Mouse (Mus musculus) G1E (cell line): ENCODE results near the gene Tmprss11f.

Experiments used
- CTCF ChIP-seq: IDR thresholded peaks from 2 replicates; pipeline ENCODE4 v1.5.1; 2012; ENCODE audit warnings: low read depth, low read length, inconsistent platforms, mixed read lengths
- GATA1 ChIP-seq: IDR thresholded peaks from 2 replicates; pipeline ENCODE4 v1.6.1; 2012; ENCODE audit warnings: borderline replicate concordance, low read length, inconsistent platforms, mixed read lengths
- POLR2AphosphoS5 ChIP-seq: IDR thresholded peaks from 2 replicates; pipeline ENCODE4 v1.6.1; 2012; ENCODE audit warnings: low read depth, low read length, inconsistent platforms; ENCODE audit not compliant: insufficient replicate concordance
- TAL1 ChIP-seq: conservative IDR thresholded peaks from 2 replicates; pipeline ENCODE4 v1.6.1; 2012; ENCODE audit warnings: low read depth, low read length, inconsistent platforms, mixed read lengths

GRCm38 (mm10) chr5:86582618-86583017 is 49.6 kb downstream of the Tmprss11f start:
- TF ChIP-seq CTCF (no peak), TAL1 (no peak), POLR2AphosphoS5 (no peak), GATA1 (no peak)
